Mouse (Mus musculus) kidney, postnatal 25 days (tissue): Measurements from ENCODE around the gene Efna2.

Experiments
- DNase-seq, 2 experiments: peaks; one replicate each; pipeline ENCODE4 v3.0.0; 2021; ENCODE audit warnings: mixed read lengths in 2 of 2

Efna2 gene

DNA sequence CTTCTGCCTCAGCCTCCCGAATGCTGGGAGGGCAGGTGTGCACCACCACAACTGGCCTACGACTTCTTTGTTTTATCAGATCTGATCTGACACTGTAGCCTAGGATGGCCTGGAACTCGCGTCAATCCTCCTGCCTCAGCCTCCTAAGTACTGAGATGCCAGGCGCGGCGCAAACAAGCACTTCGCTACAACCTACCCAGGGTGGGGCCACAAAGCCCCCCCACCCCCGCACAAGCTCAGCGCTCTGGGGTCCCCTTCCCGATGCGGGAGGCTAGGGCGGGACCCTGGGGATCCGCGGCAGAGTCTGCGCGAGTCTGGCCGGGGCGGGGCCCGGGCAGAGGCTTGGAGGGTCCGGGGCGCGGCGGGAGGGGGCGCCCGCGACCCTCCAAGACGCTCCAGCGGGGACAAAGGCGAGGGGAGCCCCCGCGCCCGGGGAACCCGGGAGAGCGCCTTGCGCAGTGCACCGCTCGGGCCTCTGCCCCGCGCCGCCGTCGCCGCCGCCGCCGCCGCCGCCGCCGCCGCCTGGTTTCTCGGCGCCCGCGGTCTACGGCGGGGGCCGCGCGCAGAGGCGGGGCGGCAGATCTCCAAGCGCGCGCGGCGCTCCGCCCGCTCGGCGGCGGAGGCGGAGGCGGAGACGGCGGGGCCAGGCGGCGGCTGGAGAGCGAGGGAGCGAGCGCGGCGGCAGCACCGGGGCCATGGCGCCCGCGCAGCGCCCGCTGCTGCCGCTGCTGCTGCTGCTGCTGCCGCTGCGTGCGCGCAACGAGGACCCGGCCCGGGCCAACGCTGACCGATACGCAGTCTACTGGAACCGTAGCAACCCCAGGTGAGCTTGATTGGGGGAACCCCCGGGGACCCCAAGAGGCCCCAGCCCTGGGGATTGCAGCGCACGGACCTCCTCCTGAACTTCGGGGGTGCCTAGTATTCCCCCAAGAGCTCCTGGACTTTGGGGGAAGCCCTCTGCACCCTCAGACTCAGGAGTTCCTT is at the start of gene Efna2:
Gene Efna2, plus strand, starts transcription at position 415 of the 984 bp plus-strand sequence.
- peak in 1 of 2 experiments; percentile 68 for DNase-seq

DNA sequence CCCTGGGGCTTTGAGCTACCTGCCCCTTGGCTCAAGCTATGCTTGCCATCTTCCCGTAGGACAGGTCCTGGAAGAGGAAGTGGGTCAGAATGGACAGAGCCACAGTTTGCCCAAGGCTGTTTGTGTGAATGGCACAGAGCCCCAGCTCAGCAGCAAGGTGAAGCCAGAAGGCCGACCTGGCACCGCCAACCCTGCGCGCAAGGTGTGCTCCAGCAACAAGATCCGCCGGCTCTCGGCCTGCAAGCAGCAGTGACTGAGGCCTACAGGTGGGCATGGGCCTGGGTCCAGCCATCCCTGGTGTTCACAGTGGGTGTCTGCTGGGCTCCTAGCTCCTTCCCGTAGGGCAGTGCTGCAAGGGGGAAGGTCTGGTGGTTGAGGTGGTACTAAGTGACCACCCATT is 49.4 kb upstream of the Efna2 start:
- DNase-seq = peak in 1 of 2 experiments; percentile 55

DNA sequence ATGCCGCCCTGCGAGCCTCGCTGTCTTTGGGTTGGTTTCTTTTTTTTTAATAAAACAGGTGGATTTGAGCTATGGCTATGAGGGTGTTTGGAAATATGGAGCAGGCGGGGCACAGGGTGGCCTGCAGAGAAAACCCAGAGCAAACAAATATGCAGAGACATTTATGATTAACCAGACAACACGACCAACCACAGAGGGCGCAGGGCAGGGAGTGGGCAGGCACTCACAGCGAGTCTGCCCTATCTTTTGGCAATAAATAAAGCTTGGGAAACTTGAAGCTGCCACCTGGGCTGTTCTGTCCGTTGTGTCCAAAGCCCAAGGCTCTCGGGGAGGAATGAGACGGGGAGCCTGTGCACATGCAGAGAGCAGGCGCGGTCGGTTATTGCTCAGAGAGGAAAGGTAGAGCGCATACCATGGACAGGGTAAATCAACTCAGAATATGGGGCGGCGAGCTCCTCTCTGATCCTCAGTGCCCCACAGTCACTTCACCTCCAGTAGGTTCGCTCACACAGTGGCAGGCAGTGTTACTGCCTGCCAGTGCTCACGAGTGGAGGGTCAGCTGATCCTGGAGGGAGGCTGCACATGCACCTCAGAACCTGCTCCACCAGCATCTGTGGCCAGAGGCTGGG is 48.8 kb upstream of the Efna2 start:
- DNase-seq = peak; percentile 73 to 85

DNA sequence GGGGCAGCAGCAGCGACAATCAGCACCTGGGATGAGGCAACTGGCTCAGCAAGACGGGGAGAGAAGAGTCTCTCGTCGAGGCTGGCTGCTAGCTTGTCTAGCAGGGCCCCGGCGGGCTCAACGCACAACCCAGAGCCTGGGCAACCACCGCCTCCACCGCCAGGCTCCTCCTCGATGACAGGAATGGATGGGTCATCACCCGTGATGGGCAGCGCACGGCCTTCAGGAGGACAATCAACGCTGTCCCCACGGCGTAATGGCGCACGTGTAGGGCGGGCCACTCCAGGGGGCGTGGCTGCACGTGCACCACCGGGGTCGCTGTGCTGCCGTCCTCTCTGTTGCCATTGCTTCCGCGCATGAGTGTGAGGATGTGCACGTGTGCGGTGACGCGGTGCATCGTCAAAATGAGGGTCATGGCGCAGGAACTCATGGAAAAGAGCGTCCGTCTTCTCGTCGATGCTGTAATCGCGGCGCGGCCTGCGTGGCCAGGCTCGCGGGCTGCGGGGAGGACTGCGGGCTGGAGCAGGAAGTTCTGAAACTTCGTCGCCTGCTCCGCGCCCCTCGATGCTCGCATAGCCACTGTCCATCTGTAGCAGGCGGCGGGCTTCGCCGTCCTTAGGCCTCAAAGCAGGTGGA is 47.8 kb upstream of the Efna2 start:
- peak in 1 of 2 experiments; percentile 51 for DNase-seq

DNA sequence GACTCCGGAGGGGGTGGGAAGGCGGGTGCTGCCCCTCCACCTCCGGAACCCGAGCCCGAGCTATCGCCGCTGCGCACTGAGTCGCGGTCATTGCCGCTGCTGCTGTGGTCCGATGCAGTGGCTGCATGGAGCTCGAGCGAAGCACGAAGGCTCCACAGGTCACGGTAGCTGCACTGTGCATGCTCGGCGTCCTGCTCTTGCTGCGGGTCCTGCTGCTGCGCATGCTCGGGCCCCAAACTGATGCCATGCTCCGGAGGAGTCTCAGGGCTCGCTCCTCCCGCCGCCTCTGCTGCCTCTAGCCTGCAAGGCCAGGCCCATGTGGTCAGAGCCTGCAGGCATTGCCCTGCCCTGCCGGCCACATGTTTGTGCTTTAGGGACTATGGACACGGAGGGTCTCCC is 47.3 kb upstream of the Efna2 start:
- DNase-seq = no peak

DNA sequence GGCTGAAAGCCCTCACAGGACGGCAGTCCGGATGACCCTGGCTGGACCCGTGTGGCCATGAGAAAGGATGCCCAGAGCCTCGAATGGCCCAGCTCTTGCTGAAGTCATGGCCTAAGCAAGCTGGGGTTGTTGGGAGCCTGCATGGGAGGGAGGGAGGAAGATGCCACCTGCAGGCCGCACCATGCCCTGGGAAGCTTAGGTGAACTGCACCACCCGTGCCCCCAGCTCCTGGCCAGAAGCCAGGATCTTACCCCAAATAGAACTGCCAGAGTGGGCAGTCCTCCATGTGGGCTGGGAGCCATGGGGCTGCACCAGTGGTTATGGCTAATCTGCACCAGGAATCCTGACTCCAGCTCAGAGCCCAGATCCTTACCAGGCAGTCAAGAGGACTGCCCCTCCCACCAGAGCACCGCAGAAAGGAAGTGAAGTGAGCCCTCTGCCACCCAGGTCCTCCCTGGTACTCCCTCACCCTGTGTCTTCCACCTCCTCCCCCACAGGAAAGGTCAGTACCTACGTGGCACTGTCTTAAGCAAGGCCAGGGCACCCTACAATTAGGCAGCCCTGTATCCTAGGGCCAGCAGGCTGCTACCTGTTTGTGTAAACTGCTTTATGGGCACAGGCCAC is 45.9 kb upstream of the Efna2 start:
- DNase-seq = peak in 1 of 2 experiments; percentile 71

DNA sequence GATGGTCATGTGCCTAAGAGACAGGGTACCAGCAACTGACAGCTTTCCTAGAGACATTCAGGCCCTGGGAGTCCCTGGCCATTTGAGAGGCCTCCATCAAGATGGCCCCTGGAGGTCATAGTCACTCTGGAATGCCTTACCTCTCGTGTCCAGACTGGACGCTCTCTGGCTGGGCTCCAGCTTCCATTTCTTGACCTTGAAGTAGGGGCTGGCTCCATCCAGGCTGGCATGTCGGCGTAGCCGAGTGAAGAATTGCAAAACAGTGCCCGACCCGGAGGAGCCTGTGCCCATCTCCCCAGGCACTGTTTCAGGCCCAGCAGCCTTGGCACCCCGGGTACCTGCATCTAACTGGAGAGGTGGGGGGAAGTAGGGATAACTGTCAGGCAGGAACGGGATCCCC is 44.9 kb upstream of the Efna2 start:
- DNase-seq = peak; percentile 53 to 78

DNA sequence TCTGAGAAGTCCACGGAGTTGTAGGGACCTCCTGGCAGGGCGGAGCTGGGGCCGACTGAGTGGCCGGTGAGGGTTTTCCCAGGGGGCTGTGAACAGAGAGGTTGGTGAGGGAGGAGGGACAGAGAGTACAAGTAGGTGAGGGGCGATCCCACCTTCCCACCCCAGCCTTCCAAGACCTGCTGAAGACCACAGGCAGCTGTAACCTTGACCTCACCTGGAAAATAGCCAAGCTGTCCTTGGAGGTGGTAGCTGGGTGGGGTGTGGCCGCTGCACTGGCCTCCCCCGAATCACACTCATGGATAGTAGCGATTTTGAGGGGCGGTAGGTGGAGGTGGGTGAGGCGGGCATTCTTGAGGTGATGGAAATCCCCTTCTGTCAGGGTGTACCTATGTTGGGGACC is 44.1 kb upstream of the Efna2 start:
- no peak for DNase-seq

DNA sequence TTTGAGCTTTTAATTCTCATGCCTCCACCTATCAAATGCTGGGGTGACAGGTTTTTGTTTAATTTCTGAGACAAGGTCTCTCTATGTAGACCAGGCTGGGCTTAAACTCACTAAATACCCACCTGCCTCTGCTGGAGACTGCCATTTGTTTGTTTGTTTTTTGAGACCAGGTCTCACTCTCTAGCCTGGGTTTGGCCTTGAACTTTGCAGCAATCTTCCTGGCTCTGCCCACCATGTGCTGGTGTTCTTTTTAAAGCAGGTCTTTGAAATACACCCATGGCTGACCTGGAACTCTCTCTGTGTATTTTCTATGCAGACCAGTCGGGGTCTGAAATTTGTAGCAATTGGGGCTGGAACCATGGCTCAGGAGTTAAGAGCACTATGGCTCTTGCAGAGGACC is 43.6 kb upstream of the Efna2 start:
- no peak for DNase-seq

DNA sequence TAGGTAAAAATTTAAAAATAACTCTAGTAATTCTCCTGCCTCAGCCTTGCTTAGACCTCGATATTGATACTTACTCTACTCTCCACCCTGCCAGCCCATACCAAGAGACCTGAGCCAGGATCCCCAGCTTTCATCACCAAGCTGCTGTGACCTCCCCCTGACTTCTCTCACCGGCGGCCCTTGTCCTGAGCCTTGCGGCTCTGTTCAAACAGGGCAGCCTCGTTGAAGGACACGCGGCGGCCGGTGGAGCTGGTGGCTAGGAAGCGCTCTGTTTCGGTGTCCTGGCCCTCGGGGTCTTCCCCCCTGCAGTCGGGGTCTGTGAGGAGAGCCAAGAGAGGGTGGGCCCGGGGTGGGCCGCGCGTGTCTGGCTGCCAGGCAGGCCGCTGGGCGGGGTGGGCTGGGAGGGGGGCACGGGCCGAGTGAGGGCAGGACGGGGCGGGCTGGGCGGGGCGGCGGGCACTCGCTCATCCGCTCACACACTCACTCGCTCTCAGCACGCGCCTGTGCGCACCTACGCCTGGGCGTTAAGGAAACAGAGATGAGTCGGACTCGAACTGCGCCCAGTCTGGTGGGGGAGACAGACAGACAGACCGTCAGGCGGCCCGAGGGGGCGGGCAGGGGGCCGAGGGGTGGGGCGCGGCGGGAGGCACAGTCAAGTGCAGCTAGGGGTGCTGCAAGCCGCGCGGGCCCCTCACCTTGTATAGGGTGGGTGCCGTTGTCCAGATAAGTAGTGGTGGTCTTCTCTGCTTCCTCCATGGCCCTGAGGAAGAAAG is 42.9 kb upstream of the Efna2 start:
- DNase-seq = peak in 1 of 2 experiments; percentile 43

DNA sequence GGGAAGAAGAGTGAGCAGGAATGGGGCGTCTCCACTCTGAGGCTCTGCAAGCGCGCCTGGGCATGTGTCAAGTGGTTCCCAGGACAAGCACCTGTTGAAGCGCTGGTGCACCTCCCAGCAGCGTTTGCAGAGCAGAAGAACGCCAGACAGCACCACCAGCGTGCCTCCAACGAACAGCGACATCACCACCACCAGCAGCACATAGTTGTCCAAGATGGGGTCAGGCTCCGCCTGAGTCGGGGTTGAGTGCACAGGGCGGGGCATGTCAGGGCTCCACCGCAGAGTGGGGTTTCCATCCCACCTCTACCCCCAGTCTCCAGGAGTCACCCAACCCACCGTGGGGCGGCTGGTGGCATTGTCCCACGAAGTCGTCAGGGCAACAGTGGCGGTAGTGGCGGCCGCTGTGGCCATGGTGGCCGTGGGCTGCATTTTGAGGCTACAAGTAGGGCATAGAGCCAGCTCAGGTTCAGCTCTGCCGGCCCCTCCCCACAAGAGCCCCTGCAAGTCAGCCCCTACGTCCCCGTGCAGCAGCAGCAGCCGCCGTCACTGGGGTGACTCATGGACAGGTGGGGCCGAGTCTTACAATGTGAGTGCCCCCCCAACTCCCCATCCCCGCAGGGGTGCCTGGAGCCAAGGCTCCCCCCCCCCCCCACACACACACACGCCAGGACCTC is 42.2 kb upstream of the Efna2 start:
- peak in 1 of 2 experiments; percentile 57 for DNase-seq

DNA sequence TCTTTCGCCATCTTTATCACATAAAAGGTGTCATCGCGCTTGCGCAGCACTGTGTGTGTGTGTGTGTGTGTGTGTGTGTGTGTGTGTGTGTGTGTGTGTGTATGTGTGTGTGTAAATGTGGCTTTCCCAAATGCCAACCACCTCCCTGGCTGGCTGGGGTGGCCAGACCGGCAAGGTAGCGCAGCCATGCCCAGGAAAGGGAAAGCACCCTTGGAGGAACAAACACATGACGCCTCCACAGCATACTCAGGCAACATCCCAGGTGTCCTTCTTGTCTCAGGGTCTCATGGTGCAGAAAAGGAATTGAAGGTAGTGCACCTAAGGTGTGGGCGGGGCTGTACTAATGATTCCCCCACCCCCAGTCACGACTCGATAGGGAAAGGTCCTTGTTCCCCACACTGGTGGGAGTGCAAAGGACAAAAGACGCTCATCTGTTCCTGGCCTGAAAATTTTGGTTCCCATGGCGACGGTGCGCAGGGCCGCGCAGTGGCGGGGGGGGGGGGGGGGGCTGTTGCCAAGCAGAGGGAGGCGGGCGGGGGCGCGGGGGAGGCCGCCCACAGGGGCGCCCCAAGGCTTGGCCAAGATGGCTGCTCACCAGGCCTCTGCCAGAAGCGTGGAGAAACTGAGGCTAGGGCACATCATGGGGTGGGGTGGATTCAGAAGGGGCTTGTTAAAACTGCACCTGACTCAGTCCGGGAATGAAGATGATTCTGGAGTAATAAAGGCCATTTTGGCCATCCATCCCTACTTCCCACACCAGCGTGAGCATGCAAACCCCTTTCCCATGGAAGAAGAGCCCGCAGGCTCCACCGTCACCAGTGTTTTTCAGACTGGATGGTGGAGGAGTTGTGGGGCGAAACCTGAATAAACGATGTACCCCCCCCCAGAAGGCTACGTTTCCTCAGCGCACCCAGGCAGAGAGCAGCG is 41.4 kb upstream of the Efna2 start:
- no peak for DNase-seq

DNA sequence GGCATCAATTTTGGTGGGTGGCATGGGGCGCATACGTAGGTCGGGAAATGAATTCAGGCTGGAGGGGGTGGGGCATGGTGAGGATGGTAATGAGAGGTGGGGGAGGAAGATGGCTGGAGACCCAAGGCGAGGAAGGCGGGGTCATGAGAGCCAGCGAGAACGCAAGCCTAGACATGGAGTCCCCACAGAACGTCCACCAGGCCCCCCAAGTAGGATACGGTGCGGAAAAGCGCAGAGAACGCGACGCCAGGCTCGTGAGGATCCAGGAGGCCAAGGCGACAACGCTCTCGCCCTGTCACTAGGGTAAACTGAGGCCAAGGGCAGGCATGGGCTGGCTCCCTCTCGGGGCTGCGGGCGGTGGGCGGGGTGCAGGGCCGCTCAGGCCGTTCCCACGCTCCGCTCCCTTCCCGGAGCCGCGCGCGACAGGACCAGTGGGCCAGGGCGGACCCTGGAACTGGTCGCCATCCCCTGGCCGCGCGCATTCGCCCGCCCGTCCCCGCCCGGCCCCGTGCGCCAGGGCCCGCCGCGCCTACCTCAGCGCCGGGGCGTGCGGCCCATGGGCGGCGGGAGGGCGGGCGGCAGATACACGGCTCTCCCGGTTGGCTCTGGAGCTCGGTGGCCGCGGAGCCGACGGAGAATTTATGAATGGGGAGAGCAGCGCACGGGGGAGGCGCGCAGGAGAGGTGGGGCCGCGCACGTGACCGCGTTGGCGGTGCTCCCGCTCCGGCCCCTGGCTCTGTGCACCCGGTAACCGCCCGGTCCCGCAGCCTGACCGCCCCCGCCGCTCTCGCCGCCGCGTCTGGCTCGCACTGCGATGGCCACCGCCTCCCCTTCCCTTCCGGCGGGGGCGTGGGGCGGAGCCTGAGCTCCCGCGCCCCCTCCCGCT is 40.5 kb upstream of the Efna2 start, which contains the start of gene Atp5d:
Gene Atp5d, plus strand, starts transcription at position 80 of the 886 bp plus-strand sequence.
- peak; percentile 64 to 86 for DNase-seq

DNA sequence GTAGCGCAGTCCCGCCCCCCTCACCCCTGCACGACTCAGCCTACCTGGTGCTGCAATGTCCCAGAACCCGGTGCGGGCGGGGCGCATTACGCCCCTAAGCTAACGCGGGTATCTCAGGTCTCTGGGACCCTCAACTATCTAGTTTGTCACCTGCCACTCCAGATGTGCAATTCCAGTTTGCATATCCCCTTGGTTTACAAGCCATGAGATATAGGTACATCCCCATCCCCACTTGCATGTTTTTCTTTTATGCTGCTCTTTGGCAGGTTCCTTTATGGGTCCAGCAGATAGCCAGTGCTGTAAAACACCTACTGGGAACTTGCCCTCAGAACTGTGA is 39.9 kb upstream of the Efna2 start:
- no peak for DNase-seq

DNA sequence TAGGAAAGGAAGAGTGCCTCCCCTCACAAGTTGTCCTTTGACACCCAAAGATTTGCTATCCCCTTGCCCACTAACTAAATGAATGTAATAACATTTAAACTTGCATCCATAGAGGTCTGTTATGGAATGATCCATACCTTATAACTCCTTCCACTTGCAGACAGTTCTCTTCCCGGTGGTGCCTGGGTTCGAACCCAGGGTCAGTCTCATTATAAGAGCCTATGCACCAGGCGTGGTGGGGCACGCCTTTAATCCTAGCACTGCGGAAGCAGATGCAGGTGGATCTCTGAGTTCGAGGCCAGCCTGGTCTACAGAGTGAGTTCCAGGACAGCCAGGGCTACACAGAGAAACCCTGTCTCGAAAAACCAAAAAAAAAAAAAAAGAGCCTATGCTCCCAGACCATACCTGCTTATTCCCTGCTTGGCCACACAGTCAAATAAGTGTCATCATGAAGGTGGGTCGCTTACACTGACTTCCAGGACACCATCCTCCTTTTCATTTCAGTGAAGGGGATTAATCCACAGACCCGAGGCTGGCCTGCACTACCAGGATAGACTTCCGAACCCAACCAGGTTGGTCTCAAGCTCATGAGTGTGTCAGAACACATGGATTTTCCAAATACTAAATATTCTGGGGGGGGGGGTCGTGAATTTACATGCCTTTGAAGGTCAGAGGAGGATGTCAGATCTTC is 39.2 kb upstream of the Efna2 start:
- DNase-seq = no peak

DNA sequence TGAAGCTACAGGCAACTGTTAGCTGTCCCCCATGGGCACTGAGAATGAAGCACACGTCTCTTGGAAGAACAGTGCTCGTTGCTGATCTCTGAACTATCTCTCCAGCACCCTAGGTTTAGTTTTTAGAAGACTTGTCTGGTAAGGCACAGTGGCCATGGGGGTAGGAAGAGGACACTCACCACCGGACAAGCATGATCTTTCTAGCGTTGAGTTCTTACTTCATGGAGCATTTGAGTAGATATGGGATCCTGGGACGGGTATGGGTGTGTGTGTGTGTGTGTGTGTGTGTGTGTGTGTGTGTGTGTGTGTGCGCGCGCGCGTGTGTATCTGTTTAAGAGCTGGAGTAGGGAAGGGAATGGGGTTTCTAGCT is 38.6 kb upstream of the Efna2 start, which contains the start of gene Cbarp:
Gene Cbarp, minus strand, starts transcription at position 170 of the 370 bp plus-strand sequence.
- DNase-seq = no peak

DNA sequence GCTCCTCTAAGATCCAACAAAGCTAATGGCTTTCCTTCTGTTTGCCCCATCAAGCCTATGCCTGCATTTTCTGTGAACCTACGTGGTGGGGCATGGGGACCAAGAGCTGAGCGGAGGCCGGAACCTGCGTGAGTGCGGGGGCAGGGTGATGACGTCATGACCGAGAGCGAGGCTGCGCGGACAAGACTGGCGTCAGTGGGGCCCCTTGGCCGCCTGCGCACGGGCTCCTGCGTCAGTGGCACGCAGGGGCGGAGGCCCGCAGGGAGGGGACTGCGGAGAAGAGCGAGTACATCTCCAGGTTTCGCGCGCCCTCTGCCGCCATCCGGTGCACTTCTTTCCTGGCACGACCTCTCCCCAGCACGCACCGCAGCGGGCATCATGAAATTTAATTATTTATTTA is 38.0 kb upstream of the Efna2 start:
- peak; percentile 96 to 99 for DNase-seq

DNA sequence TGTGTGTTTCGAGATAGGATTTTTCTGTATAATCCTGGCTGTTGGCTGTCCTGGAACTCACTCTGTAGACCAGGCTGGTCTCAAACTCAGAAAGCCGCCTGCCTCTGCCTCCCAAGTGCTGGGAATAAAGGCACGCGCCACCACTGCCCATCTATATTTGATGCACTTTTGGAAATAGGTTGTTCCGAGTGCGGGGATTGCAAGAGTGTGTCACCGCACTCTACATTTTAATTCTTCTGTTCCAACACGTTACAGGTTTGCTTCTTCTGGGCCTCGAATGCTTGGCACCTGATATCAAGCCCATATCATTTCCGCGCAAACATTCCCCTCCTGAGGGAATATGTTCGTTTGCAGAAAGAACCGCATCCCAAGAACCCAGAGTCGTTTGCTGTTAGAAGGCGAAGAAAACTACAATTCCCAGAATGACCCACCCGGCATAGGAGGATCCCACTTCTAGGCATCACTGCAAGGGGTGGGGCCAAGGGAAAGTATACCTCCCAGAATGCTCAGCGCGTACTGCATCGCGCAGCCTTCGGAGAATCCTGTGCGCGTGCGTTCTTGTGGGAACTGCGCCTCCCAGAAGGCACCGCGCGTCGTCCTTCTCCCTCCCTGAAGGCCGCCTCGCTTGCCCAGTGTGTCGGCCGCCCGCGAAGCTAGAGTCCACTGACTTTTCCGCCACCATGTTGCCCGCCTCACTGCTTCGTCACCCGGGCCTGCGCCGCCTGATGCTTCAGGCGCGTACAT is 37.3 kb upstream of the Efna2 start:
- DNase-seq = peak; percentile 98
